Mouse (Mus musculus): ENCODE results near the gene Tcp10b. TPM values are rescaled to one million over a fixed set of nuclear protein-coding genes. Genes with fewer than 3 reads are reported as not detected.
"Not testable (repeated sequence)": the region's sequence is repeated elsewhere in the genome, so short reads cannot be mapped to it uniquely, and the experiment has no call there.

The Tcp10b gene
- total RNA-seq, 2 experiments from 2014 or later = 0.61 to 1.4 TPM

DNA sequence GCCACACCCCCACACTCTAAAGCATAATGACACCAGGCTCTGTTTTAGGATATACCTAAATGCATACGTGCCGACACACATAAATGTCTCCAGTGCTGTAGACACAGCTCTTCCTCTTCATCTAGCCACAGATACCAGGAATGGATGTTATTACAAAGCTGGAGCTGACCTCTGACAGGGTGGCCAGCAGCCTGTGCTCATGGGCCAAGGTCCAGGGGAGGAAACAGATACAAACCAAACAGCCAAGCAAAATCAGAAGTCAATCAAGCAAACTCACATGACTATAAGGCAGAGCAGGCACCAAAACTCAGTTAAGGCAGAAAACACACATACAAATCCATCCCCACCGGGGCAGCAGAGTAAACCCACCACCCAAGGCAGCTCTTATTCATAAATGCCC lies 68.4 kb downstream of the Tcp10b start:
- H3K27ac ChIP-seq; H3K4me3 ChIP-seq; DNase-seq (ENCODE audit: extremely low spot score in 1 of 2, low spot score in 2 of 2); intact Hi-C loops (cut with DNase I): not testable (repeated sequence)

DNA sequence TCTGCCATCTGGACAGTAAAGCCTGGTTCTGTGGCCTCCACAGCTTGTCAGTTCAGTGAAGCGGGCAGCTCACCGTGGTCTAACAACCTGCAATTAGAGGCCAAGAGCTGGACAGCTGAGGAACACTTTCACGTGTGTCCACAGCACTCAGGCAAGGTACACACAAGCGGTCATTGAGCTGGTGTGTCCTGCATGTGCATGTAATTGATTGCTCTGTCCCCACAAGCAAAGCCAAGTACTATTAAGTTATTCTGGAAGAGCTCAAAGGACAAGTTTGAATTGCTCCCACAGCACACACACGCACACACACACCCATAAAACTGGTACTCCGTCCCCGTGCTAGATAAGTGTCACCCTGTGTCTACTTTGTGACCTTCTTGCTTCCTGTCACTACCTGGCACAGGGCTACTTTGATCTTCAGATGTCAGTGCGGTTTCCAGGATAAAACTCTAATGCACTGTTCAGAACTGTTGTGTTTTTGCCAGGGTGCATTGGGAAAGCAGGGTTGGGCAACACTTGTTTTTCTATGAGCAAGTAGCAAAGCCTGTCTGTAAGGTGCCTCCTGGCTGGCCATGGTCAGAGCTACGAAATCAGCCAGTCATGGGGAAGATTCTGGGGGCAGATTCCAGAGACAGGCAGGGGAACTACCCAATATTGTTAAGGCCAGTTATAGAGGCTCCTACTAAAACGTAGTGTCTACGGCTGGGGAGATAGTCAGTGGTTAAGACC lies 69.0 kb downstream of the Tcp10b start:
- DNase-seq (ENCODE audit: extremely low spot score in 1 of 2, low spot score in 2 of 2); intact Hi-C loops (cut with DNase I); H3K4me3 ChIP-seq; H3K27ac ChIP-seq: not testable (repeated sequence)

DNA sequence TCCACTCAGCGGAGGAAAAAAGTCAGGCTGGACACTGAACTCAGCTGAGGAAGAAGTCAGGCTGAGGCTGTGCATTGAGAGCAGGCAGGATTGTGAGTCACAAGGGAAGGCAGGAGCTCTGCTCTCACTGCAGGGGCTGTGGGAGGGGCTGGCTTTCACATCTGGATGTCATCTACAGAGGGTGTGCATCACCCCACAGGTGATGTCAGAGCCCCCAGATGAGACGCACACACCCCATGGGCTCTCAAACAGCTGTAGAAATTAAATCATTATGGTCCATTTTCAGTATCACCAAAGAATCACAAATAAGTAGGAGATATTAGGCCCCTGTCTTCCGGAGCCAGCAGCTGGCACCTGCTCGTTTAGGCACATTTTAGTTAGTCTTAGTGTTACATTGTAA lies 70.8 kb downstream of the Tcp10b start, which contains the start of gene Unc93a:
Unc93a (minus strand) TSS at position 101 of the 400 bp plus-strand sequence.
- intact Hi-C loops (cut with DNase I); H3K27ac ChIP-seq; H3K4me3 ChIP-seq; DNase-seq (ENCODE audit: extremely low spot score in 1 of 2, low spot score in 2 of 2): not testable (repeated sequence)

Other genes with a start within 250 kb of the Tcp10b start
- gene Mas1, start 193.0 kb upstream of the Tcp10b start, total RNA-seq (2021) = 10 to 100 TPM; 36.8 to 42.2 TPM
- not detected for gene Mrgprh, start 185.1 kb upstream of the Tcp10b start, total RNA-seq (2021)
- 1 to 10 TPM; 2.8 to 4.0 TPM for gene Pnldc1, start 150.9 kb upstream of the Tcp10b start, total RNA-seq (2021)
- gene Tcp1, start 145.4 kb upstream of the Tcp10b start, total RNA-seq (2021) = 100 to 1,000 TPM; 193 to 195 TPM
- 10 to 100 TPM; 56.1 to 60.5 TPM for gene Mrpl18, start 144.8 kb upstream of the Tcp10b start, total RNA-seq (2021)
- 1 to 10 TPM; 5.0 TPM for gene Acat3, start 120.5 kb upstream of the Tcp10b start, total RNA-seq (2021)
- 10 to 100 TPM; 53.4 to 55.6 TPM for gene Acat2, start 100.4 kb upstream of the Tcp10b start, total RNA-seq (2021)
- gene Wtap, start 66.9 kb upstream of the Tcp10b start, total RNA-seq (2021) = 10 to 100 TPM; 52.7 to 54.2 TPM
- gene Sod2, start 54.3 kb upstream of the Tcp10b start, total RNA-seq (2021) = 100 to 1,000 TPM; 267 to 273 TPM
- gene Gpr31b, start 8.8 kb upstream of the Tcp10b start, total RNA-seq (2021) = not detected
- under 1 TPM in 1 of 2 experiments, not detected in 1; 0.16 TPM for gene Unc93a, start 70.7 kb downstream of the Tcp10b start, total RNA-seq (2021)
- gene Smok2a, start 160.1 kb downstream of the Tcp10b start, total RNA-seq (2021) = not detected
- not detected for gene Smok2b, start 169.2 kb downstream of the Tcp10b start, total RNA-seq (2021)

Measured in left cerebral cortex, adult 2 months (tissue).